Mouse (Mus musculus) c-Kit-positive CD71-positive TER-119-positive erythroid progenitor cells, embryonic 14.5 days (primary cell): Measurements from ENCODE around the gene Nup85.
"Not testable (repeated sequence)": the region's sequence is repeated elsewhere in the genome, so short reads cannot be mapped to it uniquely, and the experiment has no call there.

Experiments used
- DNase-seq: peaks from one replicate; pipeline ENCODE4 v3.0.0-alpha.2; 2013; ENCODE audit warnings: low spot score

Gene Nup85

GRCm38 (mm10) chr11:115564064-115564809 lies at the start of gene Nup85:
Gene Nup85, plus strand, starts transcription at chr11:115564434.
- DNase-seq, result peak; percentile 98

GRCm38 (mm10) chr11:115515021-115515420 lies 49.2 kb upstream of the Nup85 start:
- DNase-seq, result no peak

DNA sequence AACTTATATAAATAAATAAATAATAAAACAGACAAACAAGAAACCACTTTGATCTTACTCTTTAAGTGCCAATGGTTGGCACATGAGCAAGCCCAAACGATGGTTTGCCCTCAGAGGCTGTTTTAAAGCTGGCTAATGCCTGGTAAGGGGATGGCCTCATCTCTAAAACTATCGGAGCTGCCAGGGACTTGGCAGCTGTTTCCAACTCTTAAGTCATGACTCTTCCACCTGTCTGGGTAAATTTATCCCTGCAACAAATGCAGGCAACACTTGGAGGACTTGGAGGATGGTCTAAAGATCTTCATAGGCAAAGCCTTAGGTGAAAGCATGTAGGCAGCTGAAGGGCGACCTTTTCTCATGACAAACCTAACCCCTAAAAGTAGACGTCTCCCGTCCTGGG lies 47.3 kb upstream of the Nup85 start:
- no peak for DNase-seq

GRCm38 (mm10) chr11:115518693-115519092 lies 45.5 kb upstream of the Nup85 start:
- DNase-seq, result no peak

- DNase-seq, result no peak
Measured at GRCm38 (mm10) chr11:115519581-115519980, 44.7 kb upstream of the Nup85 start.

- no peak for DNase-seq
Measured at GRCm38 (mm10) chr11:115520218-115520617, 44.0 kb upstream of the Nup85 start.

DNA sequence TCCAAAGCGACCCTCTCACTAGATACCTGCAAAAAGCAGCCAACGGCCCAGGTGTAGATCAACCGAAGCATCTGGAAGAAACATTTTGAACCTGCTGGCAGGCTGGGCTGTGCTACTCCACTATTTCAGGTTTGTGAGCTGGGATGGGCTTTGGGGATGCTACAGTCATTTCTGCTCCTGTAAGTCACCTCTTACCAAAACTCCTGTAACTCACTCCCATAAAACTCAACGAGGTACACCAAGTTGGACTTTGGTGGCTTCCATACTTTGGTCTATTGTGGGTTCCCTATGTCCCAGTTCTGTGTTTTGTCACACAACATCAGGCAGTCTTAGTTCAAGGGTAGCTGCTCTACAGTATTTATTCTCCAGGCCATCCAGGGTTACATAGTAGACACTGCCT lies 43.2 kb upstream of the Nup85 start:
- DNase-seq, result no peak

- no peak for DNase-seq
Measured at GRCm38 (mm10) chr11:115522238-115522637, 42.0 kb upstream of the Nup85 start.

- no peak for DNase-seq
Measured at GRCm38 (mm10) chr11:115522703-115523102, 41.5 kb upstream of the Nup85 start.

DNA sequence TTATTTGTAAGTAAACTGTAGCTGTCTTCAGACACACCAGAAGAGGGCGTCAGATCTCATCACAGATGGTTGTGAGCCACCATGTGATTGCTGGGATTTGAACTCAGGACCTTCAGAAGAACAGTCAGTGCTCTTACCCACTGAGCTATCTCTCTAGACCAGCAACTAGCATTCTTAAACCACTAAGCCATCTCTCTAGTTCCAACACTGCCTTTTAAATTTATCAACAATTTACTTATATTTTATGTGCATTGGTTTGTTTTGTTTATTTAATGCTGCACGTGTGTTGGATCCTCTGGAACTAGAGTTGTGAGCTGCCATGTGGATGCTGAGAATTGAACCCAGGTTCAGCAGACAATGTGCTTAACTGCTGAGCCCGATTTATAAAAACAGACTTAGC lies 37.8 kb upstream of the Nup85 start:
- DNase-seq, result not testable (repeated sequence)

DNA sequence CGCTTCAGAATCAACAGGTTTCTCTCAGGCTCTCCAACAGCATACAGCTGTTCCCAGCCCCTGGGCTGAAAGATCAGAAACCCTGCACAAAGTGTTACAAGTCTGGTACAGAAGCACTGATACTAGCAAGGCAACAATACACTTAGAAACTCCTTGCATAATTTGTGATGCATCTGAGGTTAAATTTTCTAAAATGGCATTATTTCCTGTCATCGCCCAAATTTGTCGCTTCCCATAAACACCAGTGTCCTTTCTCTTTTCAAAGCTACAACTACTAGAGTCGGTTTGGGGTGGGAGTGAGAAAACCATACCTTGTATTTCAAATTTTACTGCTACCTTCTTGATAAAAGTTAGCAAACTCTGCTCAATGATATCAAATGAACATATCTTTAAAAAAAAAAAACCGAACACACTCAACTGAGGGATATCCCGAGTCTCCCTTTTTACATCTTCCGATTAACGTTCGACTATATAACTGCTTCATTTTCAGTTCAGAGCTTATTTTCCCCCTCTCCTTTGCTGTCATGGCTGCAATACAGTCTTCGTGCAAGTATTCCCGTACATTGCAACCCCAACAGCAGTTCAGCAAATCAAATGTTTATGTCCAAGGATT lies 29.4 kb upstream of the Nup85 start:
- DNase-seq, result peak; percentile 27

- DNase-seq, result peak; percentile 41
Measured at GRCm38 (mm10) chr11:115535401-115536037, 28.7 kb upstream of the Nup85 start.

- DNase-seq, result peak; percentile 98
Measured at GRCm38 (mm10) chr11:115536038-115536681, 28.1 kb upstream of the Nup85 start, which contains the start of gene Sumo2. Gene Sumo2, minus strand, starts transcription at chr11:115536276.

DNA sequence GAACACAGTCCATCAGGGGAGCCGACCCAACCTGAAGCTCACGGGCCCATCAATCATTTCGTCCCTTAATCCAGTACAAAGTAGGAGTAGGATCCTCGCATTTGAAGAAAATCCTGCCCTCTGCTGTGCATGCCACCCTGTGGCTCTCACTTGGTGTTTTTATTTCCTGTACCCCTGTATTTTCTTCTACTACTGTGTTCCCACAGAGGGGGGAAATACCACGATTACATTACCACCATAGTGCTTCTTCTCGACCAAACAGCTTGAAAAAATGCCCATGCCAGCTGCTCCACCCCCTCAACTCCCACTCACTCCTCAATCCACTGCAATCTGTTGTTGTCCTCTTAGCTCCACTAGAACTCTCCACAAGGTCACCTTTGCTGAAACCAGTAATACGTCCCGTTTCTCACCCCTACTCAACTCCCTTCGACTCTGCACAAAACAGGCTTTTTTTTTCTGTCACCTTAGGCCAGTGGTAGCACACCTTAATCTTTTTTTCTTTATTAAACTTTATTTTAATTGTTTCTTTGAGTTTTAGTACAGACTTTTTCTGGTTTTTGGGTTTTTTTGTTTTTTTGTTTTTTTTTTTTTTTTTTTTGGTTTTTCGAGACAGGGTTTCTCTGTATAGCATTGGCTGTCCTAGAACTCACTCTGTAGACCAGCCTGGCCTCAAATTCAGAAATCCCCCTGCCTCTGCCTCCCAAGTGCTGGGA lies 27.2 kb upstream of the Nup85 start:
- no peak for DNase-seq

DNA sequence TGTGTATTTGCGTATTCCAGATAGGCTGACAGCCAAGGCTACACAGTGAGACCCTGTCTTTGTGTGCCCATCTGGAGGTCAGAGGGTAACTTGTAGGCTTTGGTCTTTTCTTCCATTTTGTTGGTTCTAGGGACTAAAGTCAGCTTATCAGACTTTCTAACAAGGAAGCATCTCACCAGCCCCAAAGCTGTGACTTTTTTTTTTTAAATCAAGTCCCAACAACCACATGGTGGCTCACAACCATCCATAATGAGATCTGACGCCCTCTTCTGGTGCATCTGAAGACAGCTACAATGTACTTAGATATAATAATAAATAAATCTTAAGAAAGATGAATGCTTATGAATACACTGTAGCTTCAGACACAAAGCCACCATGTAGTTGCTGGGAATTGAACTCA lies 26.2 kb upstream of the Nup85 start:
- no peak for DNase-seq

GRCm38 (mm10) chr11:115543571-115543970 lies 20.7 kb upstream of the Nup85 start:
- no peak for DNase-seq

GRCm38 (mm10) chr11:115552783-115553182 lies 11.5 kb upstream of the Nup85 start:
- peak; percentile 31 for DNase-seq

DNA sequence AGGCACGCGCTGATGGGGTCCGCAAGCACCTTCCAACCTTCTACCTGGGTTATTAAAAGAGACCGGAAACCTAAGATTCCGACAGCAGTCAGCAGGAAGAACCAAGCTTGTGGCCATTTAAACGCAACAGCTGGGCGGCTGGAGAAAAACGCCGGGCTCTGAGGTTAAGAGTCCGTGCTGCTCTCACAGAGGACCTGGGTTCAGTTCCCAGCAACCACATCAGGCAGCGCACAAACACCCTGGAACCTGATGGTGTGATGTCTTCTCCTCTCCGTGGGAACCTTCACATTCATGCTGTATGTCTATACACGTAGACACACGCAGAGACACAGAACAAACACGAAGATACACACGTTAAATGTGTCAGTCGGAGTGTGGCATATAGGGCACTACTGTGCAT lies 8.5 kb upstream of the Nup85 start:
- no peak for DNase-seq

GRCm38 (mm10) chr11:115563406-115563805 lies 828 bp upstream of the Nup85 start:
- peak; percentile 40 for DNase-seq

DNA sequence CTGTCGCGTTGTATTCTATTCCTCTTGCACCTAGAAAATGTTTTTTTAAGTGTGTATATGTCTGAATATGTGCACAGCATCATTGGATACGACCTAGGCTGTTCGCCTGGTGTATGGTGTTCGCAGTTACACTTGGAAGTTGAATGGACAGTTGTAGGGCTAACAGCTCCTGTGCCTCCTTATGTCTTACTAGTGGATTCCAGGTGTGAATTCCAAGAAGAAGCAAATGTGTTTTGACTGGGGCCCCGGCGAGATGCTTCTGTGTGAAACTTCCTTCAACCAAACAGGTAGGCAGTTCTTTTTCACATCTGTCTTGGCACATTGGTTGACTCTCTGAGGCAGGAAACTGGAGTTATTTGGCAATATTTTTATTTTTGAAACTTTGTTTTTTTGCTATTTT lies 727 bp downstream of the Nup85 start:
- DNase-seq, result peak; percentile 16

DNA sequence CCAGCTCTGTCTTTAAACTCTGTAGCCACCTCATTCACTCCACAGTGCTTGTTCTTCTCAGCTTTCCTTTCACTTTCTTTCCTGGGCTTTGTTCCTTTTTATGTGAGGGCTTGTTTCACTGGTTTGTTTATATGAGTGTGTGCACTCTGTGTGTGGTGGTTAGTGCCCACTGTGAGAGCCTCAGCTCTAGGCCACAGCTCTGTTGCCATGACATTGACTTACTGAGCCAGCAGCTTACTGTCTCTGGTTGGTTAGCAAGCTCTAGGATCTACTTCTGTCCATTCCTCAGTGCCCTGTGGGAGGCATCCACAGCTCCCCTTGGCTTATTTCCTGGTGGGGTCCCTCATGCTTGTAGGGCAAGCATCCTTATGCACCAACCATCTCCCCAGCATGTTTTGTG lies 14.8 kb downstream of the Nup85 start:
- DNase-seq, result no peak
